Mouse (Mus musculus) right cerebral cortex, postnatal 36 days (tissue): ENCODE results near the gene Lzts2.
A peak's percentile ranks its signal among the peaks of the same experiment; 100 is the strongest.
"Not testable (repeated sequence)": the region's sequence is repeated elsewhere in the genome, so short reads cannot be mapped to it uniquely, and the experiment has no call there.

Source experiments
- DNase-seq, 2 experiments: peaks; one replicate each; pipeline ENCODE4 v3.0.0; 2022; ENCODE audit warnings: low spot score in 2 of 2, mixed read lengths in 1 of 2

Gene Lzts2

GRCm38 (mm10) chr19:45025937-45026568 is 11.8 kb downstream of the Lzts2 start:
- no peak for DNase-seq

GRCm38 (mm10) chr19:45026958-45027670 is 12.9 kb downstream of the Lzts2 start:
- DNase-seq = no peak

DNA sequence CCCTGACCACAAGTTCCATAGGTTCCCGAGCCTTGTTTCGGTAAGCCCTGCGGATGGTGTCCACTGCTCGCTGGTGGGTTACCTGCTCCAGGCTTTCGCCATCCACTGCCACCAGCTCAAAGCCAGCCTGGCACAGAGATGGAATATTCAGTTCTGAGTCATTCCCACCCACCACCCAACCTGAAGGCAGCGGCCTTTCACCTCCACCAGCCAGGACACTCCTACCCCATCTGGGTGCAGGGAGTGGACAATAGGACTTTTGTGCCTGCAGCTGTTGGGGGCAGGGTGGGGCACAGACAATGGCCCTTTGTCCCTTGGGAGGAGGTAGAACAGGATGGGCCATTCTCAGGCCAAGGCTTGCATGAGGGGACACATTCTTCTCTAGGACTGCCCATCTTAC is 13.6 kb downstream of the Lzts2 start:
- no peak for DNase-seq

GRCm38 (mm10) chr19:45028746-45029145 is 14.5 kb downstream of the Lzts2 start:
- DNase-seq = no peak

DNA sequence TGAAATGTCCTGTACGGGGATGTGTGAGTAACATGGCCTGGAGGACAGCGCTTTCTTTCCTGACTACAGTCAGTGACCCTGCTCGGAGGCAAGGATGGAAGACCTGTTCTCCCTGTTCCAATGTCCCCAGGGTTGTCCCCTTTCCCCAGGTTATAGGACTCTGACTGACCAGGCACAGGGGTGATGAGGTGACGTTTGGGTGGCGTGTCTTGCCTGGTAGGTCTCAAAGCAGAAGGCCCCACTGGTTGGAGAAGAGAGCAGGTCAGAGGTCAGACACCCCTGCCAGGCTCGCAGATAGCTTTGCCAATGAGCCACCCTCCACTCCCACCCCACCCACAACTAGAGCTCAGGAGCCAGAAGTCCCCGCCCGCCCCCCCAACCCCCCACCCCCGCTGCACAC is 15.4 kb downstream of the Lzts2 start:
- no peak for DNase-seq

DNA sequence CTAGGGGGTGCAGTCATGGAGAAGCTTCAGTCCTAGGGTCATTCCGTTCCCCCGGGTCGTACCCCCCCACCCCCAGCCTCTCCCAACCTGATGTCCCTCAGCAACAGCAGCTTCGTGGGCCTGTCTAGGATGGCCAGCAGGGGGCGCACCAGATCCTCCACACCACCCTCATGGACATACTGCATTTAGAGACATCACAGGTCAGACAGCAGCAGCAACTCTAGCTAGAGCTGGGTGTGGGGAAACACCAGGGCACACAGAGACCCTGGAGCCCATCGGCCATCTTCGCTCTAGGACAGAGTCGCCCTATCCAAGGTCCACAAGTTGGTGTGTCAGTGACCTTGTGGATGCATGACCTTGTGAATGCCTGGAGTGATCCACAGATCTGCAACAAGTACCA is 15.9 kb downstream of the Lzts2 start:
- no peak for DNase-seq

- peak; percentile 63 to 74 for DNase-seq
Observed at GRCm38 (mm10) chr19:45030746-45031693, 16.8 kb downstream of the Lzts2 start.

DNA sequence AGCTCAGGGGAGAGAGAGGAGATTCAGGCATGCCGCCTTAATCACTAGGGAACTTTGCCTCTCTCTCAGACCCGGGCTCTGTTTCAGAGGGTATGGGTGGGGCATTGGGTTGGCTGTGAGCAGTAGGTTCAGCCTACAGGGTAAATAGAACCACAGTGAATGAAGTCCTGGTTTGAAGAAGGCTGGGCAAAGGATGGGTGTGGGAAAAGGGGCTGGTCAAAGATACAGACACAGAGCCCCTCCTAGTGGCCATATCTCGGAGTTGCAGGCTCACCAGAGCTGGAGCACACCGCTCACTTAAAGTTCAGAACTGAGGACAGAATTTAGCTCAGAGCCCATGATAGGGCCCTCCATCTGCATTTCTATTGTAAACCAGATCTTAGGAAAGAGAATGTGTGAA is 17.6 kb downstream of the Lzts2 start:
- no peak for DNase-seq

GRCm38 (mm10) chr19:45032570-45033332 is 18.5 kb downstream of the Lzts2 start:
- DNase-seq = no peak

GRCm38 (mm10) chr19:45036867-45037266 is 22.7 kb downstream of the Lzts2 start:
- no peak for DNase-seq

GRCm38 (mm10) chr19:45038198-45038597 is 24.0 kb downstream of the Lzts2 start:
- not testable (repeated sequence) for DNase-seq

DNA sequence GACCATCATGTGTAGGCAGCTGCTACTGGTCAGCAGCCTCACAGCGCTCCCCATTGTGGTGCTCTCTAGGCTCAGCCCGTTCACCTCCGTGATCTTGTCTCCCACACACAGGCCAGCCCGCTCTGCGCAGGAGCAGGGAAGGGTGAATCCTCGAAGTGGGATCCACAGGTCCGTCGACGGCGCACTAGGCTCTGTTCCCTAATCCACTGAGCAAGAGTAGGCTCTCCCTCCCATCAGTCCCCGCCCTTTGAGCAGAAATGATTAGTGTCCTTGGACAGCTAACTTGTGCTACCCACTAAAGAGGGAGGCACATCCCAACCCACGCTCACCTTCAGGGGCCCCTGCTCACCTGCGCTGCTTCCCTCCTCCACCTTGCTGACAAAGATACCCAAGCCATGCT is 26.0 kb downstream of the Lzts2 start:
- DNase-seq = no peak

DNA sequence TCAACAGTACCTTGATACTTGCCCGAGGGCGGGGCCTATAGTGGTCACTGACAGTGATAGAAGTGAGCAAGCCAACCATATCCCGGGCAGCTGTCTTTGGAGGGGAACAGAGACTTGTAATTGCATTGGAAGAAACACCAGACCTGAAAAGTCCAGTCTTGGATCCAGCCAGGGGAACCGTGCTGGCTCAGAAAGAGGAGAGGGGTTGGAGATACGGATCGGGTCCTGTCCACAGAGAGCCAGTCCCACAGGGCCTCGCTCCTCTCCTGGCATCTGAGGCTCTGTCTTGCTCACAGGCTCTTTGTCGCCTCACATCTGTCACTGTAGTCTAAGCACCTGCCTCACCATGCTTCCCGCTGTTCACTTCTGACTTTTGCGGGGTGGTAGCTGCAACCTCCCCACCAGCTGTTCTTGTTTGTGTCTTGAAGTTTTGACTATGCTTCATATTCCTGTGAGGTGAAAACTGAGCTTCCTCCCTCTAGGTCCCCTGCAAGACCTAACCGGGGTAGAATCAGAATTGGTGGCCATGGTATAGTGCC is 30.2 kb downstream of the Lzts2 start:
- DNase-seq = no peak

DNA sequence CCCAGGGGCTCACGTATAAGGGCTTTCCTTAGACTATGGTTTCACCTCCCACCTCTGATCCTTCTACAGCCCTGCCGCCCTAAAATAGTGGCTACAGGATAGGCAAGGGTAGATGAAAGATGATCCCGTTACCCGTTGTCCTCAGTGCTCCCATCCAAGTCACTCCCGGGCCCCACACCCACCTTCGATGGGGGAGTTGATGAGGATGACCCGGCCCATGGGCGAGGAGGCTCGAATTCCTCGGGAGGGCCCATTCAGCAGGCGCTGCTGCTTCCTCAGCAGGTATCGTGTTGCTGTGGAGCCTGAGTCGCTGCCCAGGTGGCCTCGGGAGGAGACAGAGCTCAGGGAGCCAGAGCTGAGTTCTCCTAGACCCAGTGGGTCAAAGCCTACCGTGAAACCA is 31.0 kb downstream of the Lzts2 start:
- no peak for DNase-seq

DNA sequence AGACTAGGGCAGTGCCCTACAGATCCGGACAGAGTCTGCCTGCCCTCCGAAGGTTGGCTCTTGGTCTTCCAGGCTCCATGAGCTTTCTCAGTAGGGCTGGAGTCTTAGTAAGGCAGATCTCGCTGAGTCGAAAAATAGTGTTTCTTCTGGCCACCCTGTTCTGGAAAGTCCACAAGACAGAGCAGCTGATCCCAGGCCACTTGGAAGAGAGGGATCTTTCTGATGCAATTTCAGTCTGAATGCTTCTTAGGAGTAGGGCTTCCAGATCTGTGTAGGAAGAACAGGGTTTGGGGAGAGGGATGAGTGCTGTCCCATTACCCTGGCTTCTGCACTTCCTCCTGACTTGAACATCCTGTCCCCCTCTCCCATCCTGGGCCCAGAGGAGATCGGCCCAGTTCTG is 31.4 kb downstream of the Lzts2 start, which contains the start of gene Pdzd7:
TSS of gene Pdzd7 (minus strand) at position 67 of the 400 bp plus-strand sequence.
- no peak for DNase-seq

DNA sequence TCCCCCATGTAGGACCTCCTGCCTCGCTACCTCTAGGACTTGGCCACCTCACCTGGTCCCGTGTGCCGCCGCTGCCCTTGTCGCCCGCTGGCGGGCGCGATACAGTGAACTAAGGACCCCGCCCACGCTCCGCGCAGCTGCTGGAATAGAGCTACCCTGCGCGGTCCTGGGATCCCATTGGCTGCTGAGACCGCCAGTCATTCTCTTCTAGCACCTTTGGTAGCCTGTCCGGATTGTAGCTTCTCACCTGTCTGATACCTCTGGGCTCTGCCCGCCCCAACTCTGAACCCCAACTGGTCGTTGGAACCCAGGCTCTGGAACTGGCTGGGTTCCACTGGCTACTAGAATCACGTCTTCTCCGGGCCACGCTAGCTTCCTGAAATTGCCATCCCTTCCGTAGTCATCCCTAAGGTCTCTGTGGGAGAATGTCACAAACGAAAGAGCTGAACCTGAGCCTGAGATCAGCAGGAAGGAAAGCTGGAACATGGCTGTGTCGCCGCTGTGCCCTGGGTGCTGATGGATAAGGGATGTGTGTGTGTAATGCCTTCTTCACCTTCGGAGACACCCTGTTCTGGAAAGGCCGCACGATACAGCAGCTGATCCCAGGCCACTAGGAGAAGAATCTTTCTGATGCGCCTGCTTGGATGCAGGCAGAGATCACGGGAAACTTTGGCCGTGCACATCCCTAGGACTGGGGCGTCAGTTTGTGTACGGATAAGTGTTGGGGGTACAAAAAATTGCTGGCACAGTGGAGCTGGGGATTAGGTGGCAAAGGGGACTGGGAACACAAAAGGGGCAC is 32.5 kb downstream of the Lzts2 start:
- DNase-seq = peak; percentile 89 to 90

DNA sequence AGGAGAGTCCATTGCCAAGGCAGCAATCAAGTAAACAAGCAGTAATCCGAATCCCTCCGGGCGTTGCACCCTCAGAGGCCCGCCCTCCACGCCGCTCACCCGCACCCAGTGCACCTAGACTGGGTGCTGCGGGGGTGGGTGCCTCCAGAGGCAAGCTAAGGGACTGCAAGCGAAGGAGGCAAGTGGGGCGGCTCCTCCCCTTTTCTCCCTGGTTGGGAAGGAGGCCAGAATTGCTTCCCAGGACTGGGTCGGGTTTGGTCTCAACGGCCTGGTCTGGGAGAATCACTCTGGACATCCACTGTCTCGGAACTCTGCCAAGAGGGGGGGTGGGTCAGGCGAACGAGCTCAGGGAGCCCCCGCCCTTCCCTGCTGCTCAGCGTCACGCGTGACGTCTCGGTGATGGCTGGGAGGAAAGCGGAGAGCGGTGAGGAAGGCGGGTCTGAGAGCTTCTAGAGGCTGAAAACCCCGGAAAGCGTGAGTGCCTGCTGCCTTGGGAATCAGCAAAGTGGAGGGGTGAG is 33.3 kb downstream of the Lzts2 start, which contains the start of gene Sfxn3:
TSS of gene Sfxn3 (plus strand) at position 87 of the 518 bp plus-strand sequence.
- peak; percentile 90 to 91 for DNase-seq

- DNase-seq = peak; percentile 85 to 91
Observed at GRCm38 (mm10) chr19:45047935-45048643, 33.9 kb downstream of the Lzts2 start.

DNA sequence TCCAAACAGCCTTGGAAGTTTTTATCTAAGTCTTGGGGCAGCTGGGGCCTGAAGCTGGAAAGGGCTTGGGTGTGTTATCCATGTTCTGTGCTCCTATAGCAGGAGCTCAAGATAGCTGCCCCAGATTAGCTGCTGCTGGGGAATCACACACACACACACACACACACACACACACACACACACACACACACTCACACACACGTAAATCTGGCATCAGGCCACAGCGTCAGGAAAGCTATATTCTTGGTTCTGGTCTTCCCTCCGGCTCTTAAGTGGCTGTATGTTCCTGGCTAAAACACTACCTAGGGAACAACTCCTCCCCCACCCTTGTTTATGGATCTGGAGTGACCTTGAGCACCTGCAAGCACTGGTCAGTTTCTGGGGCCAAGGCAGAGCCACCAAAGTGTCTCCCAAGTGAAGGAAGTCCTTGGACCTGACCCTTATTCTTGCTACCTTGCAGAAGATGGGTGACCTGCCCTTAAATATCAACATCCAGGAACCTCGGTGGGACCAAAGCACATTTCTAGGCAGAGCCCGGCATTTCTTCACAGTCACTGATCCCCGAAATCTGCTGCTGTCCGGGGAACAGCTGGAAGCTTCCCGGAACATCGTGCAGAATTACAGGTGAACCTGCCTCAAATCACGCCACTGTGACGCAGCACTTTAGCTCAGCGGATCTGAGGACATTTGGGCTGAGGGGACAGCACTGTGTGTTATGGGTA is 34.6 kb downstream of the Lzts2 start:
- DNase-seq = no peak
